Mouse (Mus musculus) ovary, postnatal 36 days (tissue): ENCODE measurements around the gene Gp9.

Experiments
- DNase-seq: peaks from one replicate; pipeline ENCODE4 v3.0.0; 2022; ENCODE audit warnings: low spot score, mixed read lengths

Gp9 gene

DNA sequence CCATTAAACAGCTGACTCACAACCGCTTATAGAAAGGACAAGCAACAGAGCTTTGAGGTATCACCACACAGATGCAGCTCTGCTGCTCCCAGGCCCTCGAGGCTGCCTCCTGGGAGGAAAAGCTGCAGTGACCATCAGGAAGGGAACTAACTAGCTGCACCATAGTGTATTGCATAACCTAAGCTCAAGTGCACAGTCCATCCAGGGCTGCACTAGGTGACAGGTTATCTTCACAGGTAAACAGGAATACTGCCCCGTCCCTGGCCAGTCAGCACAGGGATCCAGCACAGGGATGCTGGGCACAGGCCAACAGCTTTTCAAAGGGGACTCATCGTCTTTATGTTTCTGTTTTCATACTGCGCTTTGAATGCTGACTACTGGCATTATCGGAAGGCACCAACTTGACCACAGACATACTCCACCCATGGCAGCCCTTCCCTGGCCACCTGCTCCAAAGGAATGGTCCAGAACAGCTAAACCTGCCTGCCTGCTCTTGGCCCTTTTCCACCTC is 31.8 kb downstream of the Gp9 start:
- DNase-seq: no peak

- no peak for DNase-seq
Measured at GRCm38 (mm10) chr6:87810311-87810710, 32.4 kb downstream of the Gp9 start.

DNA sequence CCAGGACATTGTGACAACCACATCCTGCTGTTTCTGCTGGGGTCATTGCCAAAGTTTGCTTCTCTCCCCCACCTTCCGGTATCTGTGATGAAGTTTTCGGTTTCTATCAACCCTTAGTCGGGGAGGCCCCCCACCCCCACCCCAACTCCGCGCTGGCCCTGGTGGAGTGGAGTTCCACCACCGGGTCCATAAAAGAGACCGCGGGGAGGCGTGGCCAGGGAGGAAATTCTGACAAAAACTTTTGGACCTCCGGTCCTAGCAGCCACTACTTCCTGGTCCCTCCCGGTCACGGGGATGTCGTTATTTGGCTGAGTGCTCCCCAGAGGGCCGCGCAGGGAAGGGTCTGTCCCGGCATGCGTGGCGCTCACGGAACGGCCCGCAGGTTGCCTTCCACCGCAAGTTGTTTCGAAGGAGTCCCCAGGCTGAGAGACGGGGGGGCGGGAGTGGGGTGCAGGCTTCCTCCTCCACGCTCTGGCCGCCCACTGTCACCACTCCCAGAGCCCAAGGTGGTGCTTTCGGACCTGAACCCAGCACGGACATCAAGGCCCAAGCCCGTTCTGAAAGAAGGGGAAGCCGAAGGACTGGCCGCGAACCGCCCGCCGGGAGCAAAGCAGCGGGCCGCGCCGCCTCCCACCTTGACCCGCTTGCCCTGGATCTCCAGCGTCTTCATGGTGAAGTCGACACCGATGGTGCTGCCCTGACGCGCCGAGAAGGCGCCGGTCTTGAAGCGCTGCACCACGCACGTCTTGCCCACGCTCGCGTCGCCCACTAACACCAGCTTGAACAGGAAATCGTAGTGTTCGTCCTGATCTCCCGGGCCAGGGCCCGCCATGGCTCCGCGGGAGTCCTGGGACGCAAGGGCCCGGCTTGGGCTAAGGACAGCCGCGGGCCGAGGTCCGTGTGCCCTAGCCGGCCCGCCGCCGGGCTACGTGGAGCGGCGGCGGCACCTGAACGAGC is 33.1 kb downstream of the Gp9 start:
- peak; percentile 60 for DNase-seq

DNA sequence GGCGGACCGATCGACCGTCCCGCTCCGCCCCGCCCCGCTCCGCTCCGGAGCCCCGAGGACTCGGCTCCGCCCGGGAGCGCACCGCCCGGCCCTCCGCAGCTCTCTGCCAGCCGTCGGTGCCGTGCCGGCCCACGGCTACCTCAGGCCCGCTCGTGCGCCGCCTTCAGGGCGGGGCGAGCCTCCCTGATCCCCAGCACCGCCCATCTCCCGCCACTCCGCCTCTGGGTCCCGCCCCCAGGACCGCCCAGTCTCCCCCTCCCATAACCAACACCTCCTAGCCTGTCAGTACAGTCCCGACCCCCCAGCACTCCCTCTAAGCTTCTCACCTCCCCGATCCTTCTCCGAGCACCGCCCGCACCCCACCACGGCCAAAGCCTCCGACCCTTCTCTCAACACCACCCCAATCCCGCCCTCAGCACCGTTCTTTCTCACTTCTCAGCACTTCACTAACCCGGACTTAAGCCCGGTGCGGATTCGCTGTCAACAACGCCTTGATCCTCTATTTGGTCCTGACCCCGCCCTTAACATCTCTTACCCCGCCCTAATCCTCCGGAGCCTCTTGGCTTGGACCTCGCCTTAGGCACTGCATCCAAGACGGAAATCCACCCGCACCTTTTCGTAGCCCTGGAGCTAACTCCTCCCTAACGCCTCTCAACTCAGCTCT is 33.9 kb downstream of the Gp9 start, which contains the start of gene Rab43:
Gene Rab43, minus strand, starts transcription at position 490 of the 664 bp plus-strand sequence.
- peak; percentile 96 for DNase-seq

DNA sequence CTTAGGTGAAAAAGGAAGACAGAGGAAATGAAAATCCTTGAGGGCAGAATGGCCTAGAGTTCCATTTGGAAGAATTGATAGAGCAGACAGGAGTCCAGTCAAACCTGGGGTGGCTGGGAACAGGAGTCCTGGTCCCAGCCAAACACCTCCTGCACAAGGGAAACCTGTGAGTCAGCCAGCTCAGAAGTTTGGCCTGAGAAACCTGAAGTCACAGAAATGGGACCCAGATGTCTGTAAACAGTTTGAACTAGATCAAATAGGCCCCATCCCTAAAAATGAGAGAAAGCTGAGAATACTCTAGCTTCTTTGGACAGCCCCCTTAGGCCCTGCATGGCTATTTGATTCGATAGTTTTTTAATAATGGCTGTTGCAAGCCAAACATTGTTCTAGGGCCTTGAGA is 34.8 kb downstream of the Gp9 start:
- DNase-seq: no peak

DNA sequence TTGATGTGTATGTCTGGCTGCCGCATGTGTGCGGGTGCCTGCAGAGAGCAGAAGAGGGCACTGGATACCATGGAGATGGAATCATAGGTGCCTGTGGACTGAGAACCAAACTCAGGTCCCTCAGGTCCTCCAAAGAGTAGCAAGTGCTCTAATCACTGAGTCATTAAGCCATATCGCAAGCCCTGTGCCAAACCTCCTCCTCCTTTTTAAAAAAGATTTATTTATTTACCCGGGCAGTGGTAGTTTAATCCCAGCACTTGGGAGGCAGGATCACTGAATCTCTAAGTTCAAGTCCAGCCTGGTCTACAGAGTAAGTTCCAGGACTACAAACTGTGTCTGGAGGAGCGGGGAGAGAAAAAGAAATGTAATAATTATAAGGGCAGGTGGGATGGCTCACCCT is 36.6 kb downstream of the Gp9 start:
- DNase-seq: no peak

DNA sequence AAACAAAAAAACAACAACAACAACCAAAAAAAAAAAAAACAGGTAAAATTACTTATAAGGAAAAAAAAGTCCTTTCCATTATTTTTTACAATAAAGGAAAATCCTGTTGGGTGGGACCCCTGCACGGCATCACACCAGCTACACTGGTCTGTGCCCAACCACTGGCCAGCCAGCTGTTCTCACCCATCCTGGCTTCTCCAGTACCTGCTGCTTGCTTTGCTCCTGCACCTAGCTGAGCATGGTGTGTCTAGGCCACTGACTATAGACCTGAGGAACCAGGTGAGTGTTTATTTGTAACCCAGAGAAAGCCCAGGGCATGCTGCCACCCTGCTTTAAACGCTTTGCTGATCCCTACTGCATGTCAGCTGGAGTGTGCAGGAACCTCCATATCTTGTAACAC is 42.5 kb downstream of the Gp9 start:
- DNase-seq: no peak
